Mouse (Mus musculus): ENCODE results near the gene Cryab.

GRCm38 (mm10) chr9:50709108-50709507, 42.0 kb upstream of the Cryab start:
- no peak for TF ChIP-seq CHD2 (IDR thresholded peaks at IDR 0.05; ENCODE audit: low read depth, low read length)
- TF ChIP-seq ZNF384 (IDR thresholded peaks at IDR 0.05; ENCODE audit: low read depth, low read length), result no peak
